Mouse (Mus musculus): ENCODE measurements around the gene Ube2n. TPM values are rescaled to one million over a fixed set of nuclear protein-coding genes. Genes with fewer than 3 reads are reported as not detected.

Ube2n gene
- polyA plus RNA-seq, 1 experiment from 2014 or later: 439 TPM

DNA sequence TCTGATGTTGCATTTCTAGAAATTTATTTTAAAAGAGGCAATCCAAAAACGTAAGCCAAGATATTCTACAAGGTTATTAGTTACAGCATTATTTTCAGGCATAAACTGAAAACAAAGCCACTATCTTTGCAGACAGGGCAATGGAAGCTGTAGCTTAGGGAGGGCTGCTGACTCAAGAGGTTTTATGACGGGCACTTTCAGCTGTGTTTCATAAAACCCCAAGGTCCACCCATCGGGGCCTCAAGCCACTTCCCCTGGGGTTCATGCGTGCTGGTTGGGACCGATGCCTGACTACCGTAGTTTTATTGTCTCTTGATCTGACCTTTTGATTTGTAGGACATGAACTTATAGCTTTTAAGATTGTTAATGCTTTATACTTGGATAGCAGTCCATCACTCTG lies 75.3 kb downstream of the Ube2n start:
- H3K36me3 ChIP-seq (replicated peaks): no peaks in the 10 kb centered on the region
- WGBS: 91% methylated on average over 6 of the region's 6 CpGs
- H3K27ac ChIP-seq (replicated peaks): no peak overlapping the region
- H3K4me1 ChIP-seq: peaks cover 3% of the 10 kb centered on the region
- H3K4me3 ChIP-seq: no peak overlapping the region
- peaks cover 29% of the 10 kb centered on the region for H3K27me3 ChIP-seq (replicated peaks; ENCODE audit: low read depth, poor library complexity, severe bottlenecking)
- 0 out of 2 replicates have a peak, but pooled peaks cover 3% of the 10 kb centered on the region for H3K9me3 ChIP-seq
- no peak for DNase-seq (ENCODE audit: low spot score)

GRCm38 (mm10) chr10:95591257-95591656 lies 76.3 kb downstream of the Ube2n start:
- Histone ChIP-seq H3K27ac (replicated peaks) (no peak overlapping the region), H3K4me3 (no peak overlapping the region), H3K9me3 (0 out of 2 replicates have a peak, but pooled peaks cover 3% of the 10 kb centered on the region), H3K36me3 (replicated peaks) (no peaks in the 10 kb centered on the region), H3K4me1 (peaks cover 14% of the 10 kb centered on the region), H3K27me3 (replicated peaks; ENCODE audit: low read depth, poor library complexity, severe bottlenecking) (peaks cover 39% of the 10 kb centered on the region)
- WGBS: 83% methylated on average over 4 of the region's 4 CpGs
- DNase-seq (ENCODE audit: low spot score): no peak

GRCm38 (mm10) chr10:95594414-95594813 lies 79.5 kb downstream of the Ube2n start:
- peaks cover 17% of the 10 kb centered on the region for H3K4me1 ChIP-seq
- no peaks in the 10 kb centered on the region for H3K9me3 ChIP-seq
- no peak for DNase-seq (ENCODE audit: low spot score)
- peaks cover 58% of the 10 kb centered on the region for H3K27me3 ChIP-seq (replicated peaks; ENCODE audit: low read depth, poor library complexity, severe bottlenecking)
- H3K27ac ChIP-seq (replicated peaks): no peak overlapping the region
- H3K36me3 ChIP-seq (replicated peaks): no peaks in the 10 kb centered on the region
- 43% methylated on average over 11 of the region's 11 CpGs for WGBS
- no peak overlapping the region for H3K4me3 ChIP-seq

Small RNA genes within 50 kb of the gene (microRNA-seq; reads per million reads assigned to microRNA genes)
- 26.8 reads per million, percentile 32 among the genes with 10 or more reads in this experiment for gene Mir3058

Other genes starting within 250 kb of the Ube2n start
- gene Cradd, start 191.0 kb upstream of the Ube2n start, polyA plus RNA-seq (2016; fragmentation: Nextera tagmentation; extraction: Ambion mirVana): 12.3 and 13.5 TPM in 2 replicates
- gene Socs2, start 98.0 kb upstream of the Ube2n start, polyA plus RNA-seq (2016; fragmentation: Nextera tagmentation; extraction: Ambion mirVana): 36.1 and 46.7 TPM in 2 replicates
- gene Mrpl42, start 13.2 kb upstream of the Ube2n start, polyA plus RNA-seq (2016; fragmentation: Nextera tagmentation; extraction: Ambion mirVana): 364 and 380 TPM in 2 replicates
- gene Nudt4, start 49.0 kb downstream of the Ube2n start, polyA plus RNA-seq (2016; fragmentation: Nextera tagmentation; extraction: Ambion mirVana): 79.4 and 82.9 TPM in 2 replicates
- not detected in 2 replicates for gene Anapc15-ps, start 158.3 kb downstream of the Ube2n start, polyA plus RNA-seq (2016; fragmentation: Nextera tagmentation; extraction: Ambion mirVana)

Data from embryonic facial prominence, embryonic 10.5 days (tissue).